Mouse (Mus musculus) testis, adult 2 months (tissue): Measurements from ENCODE around the gene Cdc42bpg.

Experiments used
- CTCF ChIP-seq: fragments of 200-500 bp; IDR thresholded peaks from 2 replicates; pipeline ENCODE4 v1.5.1; 2012; ENCODE audit warnings: low read depth, mild to moderate bottlenecking, inconsistent platforms, low read length, moderate library complexity; ENCODE audit not compliant: control insufficient read depth, insufficient read depth, insufficient replicate concordance
- POLR2A ChIP-seq: fragments of 200-500 bp; IDR thresholded peaks from 2 replicates; pipeline ENCODE4 v1.6.1; 2012; ENCODE audit warnings: low read depth, mild to moderate bottlenecking, inconsistent platforms, low read length, moderate library complexity; ENCODE audit not compliant: control insufficient read depth

- no peak for TF ChIP-seq CTCF
- TF ChIP-seq POLR2A: no peak
Observed at GRCm38 (mm10) chr19:6333761-6334595, 27.7 kb downstream of the Cdc42bpg start.
